Mouse (Mus musculus) limb, embryonic 11.5 days (tissue): ENCODE measurements at regions not wholly inside any gene's neighbourhood (a gene's known extent, or its start where the extent isn't known, plus 50 kb on each side); places are given as distances from the start of the nearest gene placed in this dataset.

Source experiments
- ATAC-seq: fragments of 200-750 bp; cut with Nextera tagmentation; 2 replicates; pipeline ENCODE4 v1.8.0; 2017; ENCODE audit warnings: low read depth; ENCODE audit not compliant: insufficient number of reproducible peaks, low FRiP score, low TSS enrichment
- DNase-seq: peaks from one replicate; pipeline ENCODE4 v3.0.0-alpha.2; 2015; ENCODE audit warnings: low spot score
- H3K27ac ChIP-seq: fragments of 300-500 bp; sonication (generic); replicated peaks from 2 replicates; pipeline ENCODE4 v1.5.1; 2014; ENCODE audit warnings: low read depth, mild to moderate bottlenecking, low read length
- H3K27me3 ChIP-seq: fragments of 300-500 bp; sonication (generic); 2 replicates; pipeline ENCODE4 v1.6.1; 2014; ENCODE audit warnings: mild to moderate bottlenecking, low read length, mixed read lengths; ENCODE audit not compliant: control insufficient read depth, insufficient read depth
- H3K36me3 ChIP-seq: fragments of 300-500 bp; sonication (generic); 2 replicates; pipeline ENCODE4 v1.6.1; 2014; ENCODE audit warnings: mild to moderate bottlenecking, low read length, moderate library complexity, mixed read lengths; ENCODE audit not compliant: control insufficient read depth, insufficient read depth
- H3K4me1 ChIP-seq: fragments of 300-500 bp; sonication (generic); 2 replicates; pipeline ENCODE4 v1.6.1; 2014; ENCODE audit warnings: low read length, mixed read lengths; ENCODE audit not compliant: control insufficient read depth, insufficient read depth
- H3K4me2 ChIP-seq: fragments of 300-500 bp; sonication (generic); 2 replicates; pipeline ENCODE4 v1.6.1; 2014; ENCODE audit warnings: low read depth, mild to moderate bottlenecking, moderate library complexity; ENCODE audit not compliant: severe bottlenecking
- H3K4me3 ChIP-seq: fragments of 300-500 bp; sonication (generic); 2 replicates; pipeline ENCODE4 v1.5.1; 2014; ENCODE audit warnings: low read depth, low read length
- H3K9ac ChIP-seq: fragments of 300-500 bp; sonication (generic); 2 replicates; pipeline ENCODE4 v1.6.1; 2014; ENCODE audit warnings: mild to moderate bottlenecking, low read length
- H3K9me3 ChIP-seq: fragments of 300-500 bp; sonication (generic); 2 replicates; pipeline ENCODE4 v1.6.1; 2016; ENCODE audit warnings: low read length; ENCODE audit not compliant: control insufficient read depth
- WGBS: fragments of 180-500 bp; shearing (Covaris S2); extraction: QIAGEN DNeasy Blood & Tissue Kit; methylation state at CpG from one replicate; pipeline ENCODE4 v1.1.7; 2014; 5-methylcytosine and 5-hydroxymethylcytosine counted together

DNA sequence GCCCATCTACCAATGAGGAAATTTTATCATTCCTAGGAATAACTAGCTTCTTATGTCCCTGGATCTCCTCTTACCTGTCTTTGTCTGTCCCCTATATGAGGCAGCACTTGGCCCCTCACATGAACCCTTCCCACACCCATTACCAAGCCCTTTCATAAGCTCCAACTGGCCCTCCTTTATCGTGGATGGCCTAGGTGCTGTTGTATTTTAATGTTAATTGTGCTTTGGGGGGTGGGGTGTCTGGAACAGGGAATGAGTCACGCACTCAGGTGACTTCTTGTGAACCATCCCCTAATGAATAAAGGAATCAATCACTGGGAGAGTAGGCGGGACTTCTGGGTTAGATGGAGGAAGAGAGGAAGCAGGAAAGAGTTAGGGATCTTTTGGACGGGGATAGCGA lies 95.8 kb downstream of the Tmem17 start:
- H3K36me3 ChIP-seq = no peaks in the 10 kb centered on the region
- no peaks in the 10 kb centered on the region for H3K27me3 ChIP-seq
- no peak overlapping the region for H3K4me3 ChIP-seq
- H3K9me3 ChIP-seq = no peaks in the 10 kb centered on the region
- 80% methylated on average over 5 of the region's 5 CpGs for WGBS
- peaks cover 16% of the 10 kb centered on the region for H3K4me1 ChIP-seq
- ATAC-seq (no peak), DNase-seq (no peak)
- H3K4me2 ChIP-seq = no peak overlapping the region
- no peak overlapping the region for H3K27ac ChIP-seq
- no peak overlapping the region for H3K9ac ChIP-seq

DNA sequence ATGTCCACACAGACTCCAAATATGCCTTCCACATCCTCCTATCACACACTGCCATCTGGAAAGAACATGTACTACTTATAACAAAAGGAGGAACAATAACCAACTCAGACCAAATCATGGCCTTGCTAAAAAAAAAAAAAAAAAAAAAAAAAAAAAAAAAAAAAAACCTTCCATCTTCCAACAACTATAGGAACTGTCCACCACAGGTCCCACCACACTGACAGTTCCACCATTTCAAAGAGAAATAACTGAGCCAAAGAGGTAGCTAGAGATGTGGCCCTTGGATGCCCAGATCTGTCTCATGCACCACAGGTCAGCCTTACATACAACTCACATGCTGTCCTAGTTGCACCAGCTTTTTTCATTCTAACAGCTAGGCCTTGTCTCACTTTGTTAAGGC lies 97.1 kb downstream of the Tmem17 start:
- no peak overlapping the region for H3K4me2 ChIP-seq

DNA sequence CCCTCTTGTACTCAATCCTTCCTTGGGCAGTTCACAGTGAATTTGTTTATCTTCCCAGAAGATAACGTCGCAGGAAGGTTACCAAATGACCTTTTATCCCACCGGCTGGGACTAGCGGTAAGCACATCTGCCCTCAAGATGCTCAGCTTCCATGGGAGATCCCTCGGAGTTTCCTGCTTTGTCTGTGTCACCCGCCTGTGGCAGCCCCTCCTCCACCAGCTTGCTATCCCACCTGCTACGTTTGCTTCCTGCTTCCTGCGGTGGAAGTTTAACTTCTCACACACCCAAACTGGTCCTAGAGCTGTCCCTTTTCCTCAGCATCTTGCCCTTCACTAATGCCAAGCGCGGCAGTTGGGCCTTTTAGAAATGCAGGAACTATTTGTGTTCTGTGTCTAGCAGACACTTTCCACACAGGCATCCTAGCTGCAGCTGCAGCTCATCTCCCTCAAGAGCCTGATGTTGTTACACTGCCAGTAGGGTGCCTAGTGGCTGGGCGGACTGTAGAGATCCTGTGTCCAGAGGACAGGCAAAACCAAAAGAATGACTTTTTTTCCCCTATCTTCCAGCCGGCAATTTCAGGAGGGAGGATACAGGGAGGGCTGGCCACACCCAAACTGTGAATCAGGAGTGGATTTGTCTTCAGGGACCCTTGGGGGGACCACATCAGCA lies 98.7 kb downstream of the Tmem17 start:
- H3K4me2 ChIP-seq = 0 out of 2 replicates have a peak overlapping the region, but pooled peaks have one; percentile 18
- H3K4me1 ChIP-seq = peaks cover 16% of the 10 kb centered on the region
- H3K9me3 ChIP-seq = no peaks in the 10 kb centered on the region
- 4% methylated on average over 12 of the region's 12 CpGs for WGBS
- ATAC-seq (no peak), DNase-seq (peak; percentile 56)
- no peaks in the 10 kb centered on the region for H3K27me3 ChIP-seq
- H3K36me3 ChIP-seq = no peaks in the 10 kb centered on the region
- peak overlapping the region; percentile 48; the same call in 1 of the 2 replicates for H3K27ac ChIP-seq
- no peak overlapping the region for H3K4me3 ChIP-seq
- H3K9ac ChIP-seq = no peak overlapping the region

More for the DNA sequence above, 97.1 kb downstream of the Tmem17 start:
- H3K9ac ChIP-seq = no peak overlapping the region
- DNase-seq (no peak), ATAC-seq (no peak)
- H3K27me3 ChIP-seq = no peaks in the 10 kb centered on the region
- H3K9me3 ChIP-seq = no peaks in the 10 kb centered on the region
- H3K4me1 ChIP-seq = peaks cover 16% of the 10 kb centered on the region
- no peak overlapping the region for H3K27ac ChIP-seq
- no peaks in the 10 kb centered on the region for H3K36me3 ChIP-seq
- H3K4me3 ChIP-seq = no peak overlapping the region

DNA sequence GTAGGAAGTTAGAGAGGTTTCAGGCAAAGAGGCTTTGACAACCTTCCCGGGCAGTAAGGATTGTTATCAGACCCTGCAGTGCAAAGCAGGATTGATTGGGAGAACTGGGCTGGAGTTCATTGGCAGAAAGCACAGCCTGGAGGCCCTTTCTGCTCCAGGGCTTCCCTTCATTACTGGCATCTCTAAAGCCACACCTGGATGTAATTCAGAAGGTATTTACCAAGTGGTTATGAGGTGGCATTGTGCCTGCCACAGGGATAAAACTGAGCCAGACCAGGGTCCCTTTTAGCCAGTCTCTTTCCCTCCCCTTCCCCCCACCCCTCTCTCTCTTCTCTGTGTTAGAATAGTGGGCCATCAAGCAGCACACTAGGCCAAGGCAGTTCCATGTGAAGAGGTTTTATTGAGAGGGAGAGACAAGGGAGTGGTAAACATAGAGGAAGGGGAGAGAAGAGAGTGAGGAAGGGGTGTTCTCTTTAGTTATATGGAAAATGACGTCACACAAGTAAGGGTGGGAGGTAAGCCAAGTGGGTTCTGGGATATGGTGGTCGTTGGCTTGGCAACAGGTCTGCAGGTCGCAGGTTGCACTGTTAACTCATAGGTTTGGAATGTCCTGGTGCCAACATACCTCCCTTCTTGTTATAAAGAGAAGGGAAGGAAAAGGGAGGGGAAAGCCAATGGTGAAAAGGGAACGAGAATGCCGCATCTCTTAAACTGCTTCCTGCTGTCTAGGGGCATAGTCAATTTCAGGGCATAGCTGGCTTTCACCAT lies 99.4 kb downstream of the Tmem17 start:
- peak; percentile 62 for ATAC-seq
- no peak overlapping the region for H3K4me2 ChIP-seq
- WGBS = 42% methylated on average over 6 of the region's 6 CpGs

DNA sequence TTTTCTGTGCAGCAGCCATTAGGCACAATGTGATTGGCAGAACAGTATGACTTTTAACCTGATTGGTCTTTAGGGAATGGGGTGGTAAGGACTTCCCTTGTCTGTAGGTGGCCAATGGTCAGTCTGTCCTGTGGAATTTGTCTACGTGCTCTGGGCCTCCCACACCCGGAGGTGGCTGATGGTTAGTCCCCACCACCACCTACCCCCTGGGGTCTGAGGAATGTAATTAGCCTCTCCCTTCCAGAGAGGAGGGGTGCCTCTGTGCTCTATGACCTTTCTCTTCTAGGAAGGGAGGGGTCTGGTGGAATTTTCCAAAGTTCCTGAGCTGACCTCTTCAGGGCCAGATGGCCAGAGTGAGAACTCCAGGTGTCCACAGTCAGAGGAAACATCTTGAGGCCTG lies 101.6 kb downstream of the Tmem17 start:
- Histone ChIP-seq H3K4me1 (peaks cover 16% of the 10 kb centered on the region), H3K27me3 (no peaks in the 10 kb centered on the region), H3K9ac (no peak overlapping the region), H3K36me3 (no peaks in the 10 kb centered on the region), H3K4me2 (no peak overlapping the region), H3K9me3 (no peaks in the 10 kb centered on the region), H3K4me3 (no peak overlapping the region), H3K27ac (no peak overlapping the region)
- WGBS = 32% methylated on average over 2 of the region's 2 CpGs
- DNase-seq (no peak), ATAC-seq (no peak)

More for the DNA sequence above, 99.4 kb downstream of the Tmem17 start:
- H3K4me1 ChIP-seq = peaks cover 16% of the 10 kb centered on the region
- H3K9me3 ChIP-seq = no peaks in the 10 kb centered on the region
- no peak for DNase-seq
- H3K36me3 ChIP-seq = no peaks in the 10 kb centered on the region
- no peak overlapping the region for H3K9ac ChIP-seq
- H3K4me3 ChIP-seq = no peak overlapping the region
- H3K27ac ChIP-seq = peak overlapping the region; percentile 48; the same call in 1 of the 2 replicates
- H3K27me3 ChIP-seq = no peaks in the 10 kb centered on the region

DNA sequence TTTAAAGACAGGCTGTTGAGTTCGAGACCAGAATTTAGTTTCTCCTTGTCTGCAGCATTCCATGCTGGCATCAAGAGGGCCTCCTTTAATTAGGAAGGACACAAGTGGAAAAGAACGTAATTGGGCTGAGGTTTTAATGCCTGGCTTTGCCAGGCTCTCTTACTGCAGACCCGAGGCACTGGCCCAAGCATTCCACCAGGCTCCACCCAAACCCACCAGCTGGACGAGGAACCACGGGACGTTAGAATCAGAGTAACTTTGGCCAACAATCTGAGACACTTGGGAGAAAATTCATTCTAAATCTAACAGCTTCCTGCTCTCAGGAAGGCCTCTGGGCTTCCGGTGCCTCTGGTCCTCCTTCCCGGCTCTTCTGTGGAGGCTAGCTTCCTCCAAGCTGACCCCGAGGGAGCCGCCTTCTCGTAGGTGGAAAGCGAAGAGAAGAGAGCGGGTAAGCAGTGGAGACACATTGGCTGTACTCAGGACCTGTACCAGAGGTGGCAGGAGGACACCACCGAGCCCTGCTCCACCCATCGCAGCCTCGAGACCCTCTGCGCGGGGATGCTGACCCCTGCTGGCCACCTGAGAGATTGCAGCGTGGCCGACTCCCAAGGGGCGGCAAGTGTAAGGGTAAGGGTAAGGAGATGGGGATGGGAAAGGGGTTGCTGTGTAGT lies 105.5 kb downstream of the Tmem17 start:
- Histone ChIP-seq H3K27me3 (no peaks in the 10 kb centered on the region), H3K36me3 (no peaks in the 10 kb centered on the region), H3K4me1 (no peaks in the 10 kb centered on the region), H3K9me3 (no peaks in the 10 kb centered on the region), H3K4me2 (peak overlapping the region; percentile 41), H3K27ac (no peak overlapping the region), H3K4me3 (no peak overlapping the region), H3K9ac (no peak overlapping the region; the same call in 1 of the 2 replicates)
- DNase-seq (peak; percentile 94), ATAC-seq (peak; percentile 80)
- 11% methylated on average over 21 of the region's 21 CpGs for WGBS

DNA sequence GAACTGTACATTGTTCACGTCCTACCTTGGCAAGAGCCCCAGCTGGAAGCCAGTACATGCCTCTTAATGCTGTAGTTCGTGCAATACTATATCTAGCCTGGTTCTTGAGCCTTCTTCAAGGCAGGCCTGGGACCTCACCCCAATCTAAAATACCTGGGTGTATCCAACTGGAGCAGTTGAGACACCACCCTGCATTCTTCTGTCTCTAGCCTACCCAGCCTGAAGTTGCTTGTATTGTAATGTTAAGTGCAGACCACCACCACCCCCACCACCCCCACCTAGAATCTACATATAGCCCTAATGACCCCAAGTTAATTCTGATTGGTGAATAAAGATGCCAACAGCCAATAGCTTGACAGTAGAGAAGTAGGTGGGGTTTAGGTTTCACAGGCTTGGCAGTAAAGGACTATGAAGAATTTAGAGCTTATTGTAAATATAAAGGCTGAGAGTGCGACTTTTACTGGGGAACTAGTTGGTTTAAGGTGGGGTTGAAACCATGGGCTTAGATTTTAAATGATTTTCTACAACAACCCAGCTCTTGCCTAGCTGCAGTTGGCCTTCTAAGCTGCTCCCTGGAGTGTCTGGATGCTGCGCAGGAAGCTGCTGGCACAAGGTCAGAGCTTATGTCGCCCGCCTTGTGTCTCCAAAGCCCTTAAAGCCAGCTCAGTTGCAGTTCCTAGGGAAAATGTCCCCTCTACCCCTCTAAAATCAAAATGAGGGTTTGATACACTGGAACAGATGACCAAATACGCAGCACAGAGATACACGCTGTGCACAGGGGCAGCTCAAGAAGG lies 109.2 kb downstream of the Tmem17 start:
- Histone ChIP-seq H3K4me3 (no peak overlapping the region), H3K9ac (no peak overlapping the region), H3K9me3 (no peaks in the 10 kb centered on the region), H3K36me3 (no peaks in the 10 kb centered on the region), H3K4me1 (no peaks in the 10 kb centered on the region), H3K27me3 (no peaks in the 10 kb centered on the region), H3K27ac (no peak overlapping the region; the same call in 1 of the 2 replicates), H3K4me2 (no peak overlapping the region)
- 72% methylated on average over 8 of the region's 8 CpGs for WGBS
- ATAC-seq = no peak; the same call in 1 of the 2 replicates
- no peak for DNase-seq

DNA sequence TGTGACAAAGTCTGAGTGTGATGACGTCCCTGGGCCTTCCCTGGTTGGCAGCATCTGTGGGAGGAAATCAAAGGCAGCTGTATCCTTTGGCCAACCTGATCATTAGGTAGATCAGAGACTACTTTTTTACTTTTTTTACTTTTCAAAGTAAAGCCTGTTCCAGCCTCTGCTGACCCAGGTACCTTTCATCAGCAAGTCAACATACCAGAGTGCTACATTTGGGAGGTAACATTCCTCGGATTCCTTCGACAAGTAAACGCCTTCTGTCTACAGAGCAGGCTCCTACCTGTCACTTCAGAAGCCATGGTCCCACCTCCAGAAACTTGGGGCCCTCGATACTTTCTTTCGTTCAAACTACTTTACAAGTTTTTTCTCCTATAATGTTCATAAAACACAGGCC lies 110.0 kb downstream of the Tmem17 start:
- no peaks in the 10 kb centered on the region for H3K27me3 ChIP-seq
- no peak for ATAC-seq
- no peak overlapping the region for H3K27ac ChIP-seq
- H3K4me3 ChIP-seq = no peak overlapping the region
- no peak overlapping the region for H3K9ac ChIP-seq
- no peak for DNase-seq
- no peak overlapping the region for H3K4me2 ChIP-seq
- H3K9me3 ChIP-seq = no peaks in the 10 kb centered on the region
- no peaks in the 10 kb centered on the region for H3K4me1 ChIP-seq
- WGBS = 56% methylated on average over 6 of the region's 6 CpGs
- no peaks in the 10 kb centered on the region for H3K36me3 ChIP-seq
